Mouse (Mus musculus) CH12.LX (cell line): ENCODE measurements around the gene Gm11146.

Experiments used
- CTCF ChIP-seq, 2 experiments: IDR thresholded peaks in 1 of 2; conservative IDR thresholded peaks in 1 of 2; 2 replicates each; pipeline ENCODE4 v1.5.1; 2011 to 2012; ENCODE audit warnings: low read depth in 2 of 2, low read length in 2 of 2, improper control_type of control experiment in 1 of 2, inconsistent platforms in 1 of 2, mild to moderate bottlenecking in 1 of 2, moderate library complexity in 1 of 2
- E2F4 ChIP-seq: IDR thresholded peaks from 2 replicates; pipeline ENCODE4 v1.6.1; 2011; ENCODE audit warnings: low read depth, low read length, improper control_type of control experiment; ENCODE audit not compliant: insufficient replicate concordance
- ELF1 ChIP-seq: IDR thresholded peaks from 2 replicates; pipeline ENCODE4 v1.6.1; 2014; ENCODE audit warnings: low read depth, mild to moderate bottlenecking, inconsistent platforms, low read length, improper control_type of control experiment
- EP300 ChIP-seq: IDR thresholded peaks from 2 replicates; pipeline ENCODE4 v1.6.1; 2011; ENCODE audit warnings: low read length, improper control_type of control experiment
- GABPA ChIP-seq: IDR thresholded peaks from 2 replicates; pipeline ENCODE4 v1.6.1; 2012; ENCODE audit warnings: low read depth, low read length, improper control_type of control experiment, inconsistent platforms; ENCODE audit not compliant: insufficient replicate concordance
- JUND ChIP-seq: conservative IDR thresholded peaks from 2 replicates; pipeline ENCODE4 v1.6.1; 2011; ENCODE audit warnings: low read depth, low read length, improper control_type of control experiment
- MAX ChIP-seq: IDR thresholded peaks from 2 replicates; pipeline ENCODE4 v1.6.1; 2011; ENCODE audit warnings: low read length, improper control_type of control experiment
- MAZ ChIP-seq: IDR thresholded peaks from 2 replicates; pipeline ENCODE4 v1.6.1; 2012; ENCODE audit warnings: low read depth, mild to moderate bottlenecking, inconsistent platforms, low read length, improper control_type of control experiment, moderate library complexity
- NRF1 ChIP-seq: IDR thresholded peaks from 2 replicates; pipeline ENCODE4 v1.6.1; 2014; ENCODE audit warnings: low read depth, mild to moderate bottlenecking, inconsistent platforms, low read length, improper control_type of control experiment, moderate library complexity
- POLR2A ChIP-seq: IDR thresholded peaks from 2 replicates; pipeline ENCODE4 v1.6.1; 2011; ENCODE audit warnings: low read depth, mild to moderate bottlenecking, improper control_type of control experiment, low read length
- POLR2AphosphoS2 ChIP-seq: IDR thresholded peaks from 2 replicates; pipeline ENCODE4 v1.6.1; 2011; ENCODE audit warnings: low read depth, low read length, improper control_type of control experiment
- TBP ChIP-seq: conservative IDR thresholded peaks from 2 replicates; pipeline ENCODE4 v1.6.1; 2011; ENCODE audit warnings: low read depth, low read length, improper control_type of control experiment
- ZKSCAN1 ChIP-seq: IDR thresholded peaks from 2 replicates; pipeline ENCODE4 v1.6.1; 2012; ENCODE audit warnings: low read depth, inconsistent platforms, low read length, improper control_type of control experiment, borderline replicate concordance

- TF ChIP-seq JUND (no peak), CTCF (conservative IDR thresholded peaks at IDR 0.05 in 1 of 2, IDR thresholded peaks at IDR 0.05 in 1 of 2; ENCODE audit: low read depth in 2 of 2, low read length in 2 of 2) (no peak), POLR2A (no peak), EP300 (no peak), TBP (no peak), NRF1 (no peak), POLR2AphosphoS2 (no peak), MAX (no peak), GABPA (no peak), ZKSCAN1 (no peak), MAZ (no peak), ELF1 (no peak), E2F4 (no peak)
Observed at GRCm38 (mm10) chr16:77573036-77573435, 28.9 kb downstream of the Gm11146 start.
